Mouse (Mus musculus): Measurements from ENCODE around the gene Tceal3. TPM values are rescaled to one million over a fixed set of nuclear protein-coding genes. Genes with fewer than 3 reads are reported as not detected.
"Not testable (repeated sequence)": the region's sequence is repeated elsewhere in the genome, so short reads cannot be mapped to it uniquely, and the experiment has no call there.

Gene Tceal3
- polyA plus RNA-seq, 1 experiment from 2014 or later = 4.8 TPM

DNA sequence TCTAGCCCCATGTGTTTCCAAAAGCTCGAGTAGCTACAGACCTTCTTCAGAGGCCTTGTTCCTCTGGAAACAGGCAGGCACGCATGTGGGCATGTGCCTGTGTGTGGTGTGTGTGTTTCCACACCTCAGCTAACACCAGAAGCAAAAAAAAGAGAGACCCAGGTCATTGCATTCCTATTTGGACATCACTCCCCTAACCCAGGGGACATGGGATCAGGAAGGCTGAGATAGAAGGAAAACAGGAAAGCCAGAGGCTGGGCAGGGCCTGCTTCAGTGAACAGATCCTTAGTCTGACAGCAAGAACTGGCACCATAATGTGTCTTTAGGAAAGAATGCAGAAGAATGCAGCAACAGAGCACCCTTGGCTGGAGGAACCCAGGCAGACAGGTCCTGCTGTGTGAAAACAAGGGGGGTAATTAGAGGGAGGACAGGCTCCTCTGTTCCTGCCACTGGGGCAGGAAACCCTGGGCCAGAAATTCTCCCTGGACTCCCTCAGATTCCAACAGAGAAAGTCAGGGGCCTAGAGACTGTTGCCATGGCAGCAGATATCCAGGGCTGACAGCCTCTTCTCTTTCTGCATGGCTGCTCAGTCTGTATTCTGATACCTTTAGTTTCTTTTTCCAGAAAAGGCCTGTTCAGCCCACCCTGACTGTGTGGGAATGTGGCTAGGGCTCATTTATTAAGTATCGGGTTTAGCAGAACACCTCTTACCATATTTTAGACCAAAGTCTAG lies 124.3 kb downstream of the Tceal3 start:
- WGBS = 77% methylated on average over 3 of the region's 3 CpGs
- H3K27ac ChIP-seq; DNase-seq (ENCODE audit: low spot score): not testable (repeated sequence)

More for the DNA sequence above, 124.3 kb downstream of the Tceal3 start:
- H3K9me3 ChIP-seq (replicated peaks); H3K4me3 ChIP-seq; H3K36me3 ChIP-seq; H3K4me1 ChIP-seq: not testable (repeated sequence)
- H3K27me3 ChIP-seq (ENCODE audit: low read depth, poor library complexity, severe bottlenecking) = peaks cover 64% of the 10 kb centered on the region

Other genes with a start within 250 kb of the Tceal3 start
- not detected in 2 replicates for gene Kir3dl1, start 72.8 kb upstream of the Tceal3 start, polyA plus RNA-seq (2016; fragmentation: Nextera tagmentation; extraction: Ambion mirVana)
- not detected in 2 replicates for gene Kir3dl2, start 46.8 kb upstream of the Tceal3 start, polyA plus RNA-seq (2016; fragmentation: Nextera tagmentation; extraction: Ambion mirVana)
- 5.1 and 6.0 TPM in 2 replicates for gene Tceal1, start 117.1 kb downstream of the Tceal3 start, polyA plus RNA-seq (2016; fragmentation: Nextera tagmentation; extraction: Ambion mirVana)
- 552 and 564 TPM in 2 replicates for gene Morf4l2, start 152.8 kb downstream of the Tceal3 start, polyA plus RNA-seq (2016; fragmentation: Nextera tagmentation; extraction: Ambion mirVana)
- gene Glra4, start 189.3 kb downstream of the Tceal3 start, polyA plus RNA-seq (2016; fragmentation: Nextera tagmentation; extraction: Ambion mirVana) = 0.13 TPM in 2 replicates
- 2.6 and 3.8 TPM in 2 replicates for gene Plp1, start 231.8 kb downstream of the Tceal3 start, polyA plus RNA-seq (2016; fragmentation: Nextera tagmentation; extraction: Ambion mirVana)